Mouse (Mus musculus): ENCODE measurements around the gene Plekha6.
A peak's percentile ranks its signal among the peaks of the same experiment; 100 is the strongest.

Gene Plekha6

DNA sequence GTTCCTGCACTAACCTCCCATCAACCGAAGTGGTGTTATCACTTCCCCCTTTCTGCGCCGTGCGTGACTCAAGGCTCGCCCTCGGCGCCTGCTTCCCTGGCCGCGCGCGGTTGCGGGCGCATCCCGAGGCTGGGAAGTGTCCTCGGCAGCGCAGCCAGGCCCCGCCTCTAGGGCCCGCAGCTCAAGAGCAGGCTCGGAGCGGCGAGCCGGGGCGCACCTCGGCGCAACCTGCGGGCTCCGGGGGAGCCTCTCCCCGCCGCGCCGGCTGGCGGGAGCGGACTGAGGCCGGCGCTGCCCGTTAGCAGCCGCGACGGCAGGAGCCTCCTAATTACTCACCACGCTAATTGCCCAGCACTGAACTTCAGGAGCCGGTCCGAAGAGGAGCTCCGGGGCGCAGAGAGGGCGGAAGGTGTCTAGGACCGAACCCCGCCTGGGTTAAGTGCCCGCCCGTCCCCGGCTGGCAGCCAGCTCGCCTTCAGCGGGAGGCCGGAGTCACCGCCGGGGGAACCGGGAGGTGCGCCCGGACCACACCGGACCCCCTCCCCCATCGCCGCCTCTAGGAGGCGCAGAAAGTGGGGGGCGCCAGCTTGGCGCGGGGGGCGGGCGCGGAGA, at the start of gene Plekha6:
Plekha6 (plus strand) TSS at position 391 of the 612 bp plus-strand sequence.
- DNase-seq = peak; percentile 46 to 67

DNA sequence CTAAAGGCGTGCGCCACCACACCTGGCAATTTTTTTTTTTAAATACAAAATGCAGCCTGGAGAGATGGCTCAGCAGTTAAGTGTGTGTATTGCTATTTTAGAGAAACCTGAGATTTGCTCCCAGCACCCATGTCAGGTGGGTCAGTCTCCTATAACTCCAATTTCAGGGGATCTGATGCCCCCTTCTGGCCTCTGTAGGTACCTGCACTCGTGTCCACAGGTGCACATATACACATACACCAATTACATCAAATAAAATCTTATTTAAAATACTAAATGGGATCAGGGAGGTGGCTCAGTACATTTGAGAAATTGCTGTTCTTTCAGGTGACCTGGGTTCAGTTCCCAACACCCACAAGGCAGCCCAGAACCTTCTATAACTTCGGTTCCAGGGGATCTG, 47.9 kb upstream of the Plekha6 start:
- no peak for DNase-seq

DNA sequence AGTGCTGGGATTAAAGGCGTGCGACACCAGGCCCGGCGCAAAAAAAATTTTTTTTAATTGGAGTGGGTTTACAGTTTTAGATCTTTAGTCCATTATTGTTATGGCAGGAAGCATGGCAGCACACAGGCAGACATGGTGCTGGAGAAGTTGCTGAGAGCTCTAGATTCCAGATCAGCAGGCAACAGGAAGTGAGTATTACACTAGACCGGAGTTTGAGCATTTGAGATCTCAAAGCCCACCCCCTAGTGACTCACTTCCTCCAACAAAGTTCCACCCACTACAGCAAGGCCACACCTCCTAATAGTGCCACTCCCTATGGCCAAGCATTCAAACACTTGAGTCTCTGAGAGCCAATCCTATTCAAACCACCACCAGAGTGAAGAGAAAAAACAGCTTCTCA, 45.9 kb upstream of the Plekha6 start:
- DNase-seq = no peak

DNA sequence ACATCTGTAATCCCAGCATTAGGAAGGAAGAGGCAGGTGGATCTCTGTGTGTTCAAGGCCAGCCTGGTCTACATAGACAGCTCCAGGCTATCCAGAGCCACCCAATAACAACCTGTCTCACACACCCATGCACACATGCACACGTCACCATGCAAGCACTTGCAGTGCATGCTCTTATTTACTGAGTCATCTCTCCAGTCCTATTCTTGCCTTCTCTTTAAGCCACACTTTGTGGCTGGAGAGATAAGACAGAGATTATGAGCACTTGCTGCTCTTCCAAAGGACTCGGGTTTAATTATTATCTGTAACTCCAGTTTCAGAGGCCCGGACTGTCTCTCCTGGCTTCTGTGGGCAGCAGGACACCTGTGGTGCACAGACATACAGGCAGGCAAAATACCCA, 45.2 kb upstream of the Plekha6 start:
- DNase-seq = no peak

DNA sequence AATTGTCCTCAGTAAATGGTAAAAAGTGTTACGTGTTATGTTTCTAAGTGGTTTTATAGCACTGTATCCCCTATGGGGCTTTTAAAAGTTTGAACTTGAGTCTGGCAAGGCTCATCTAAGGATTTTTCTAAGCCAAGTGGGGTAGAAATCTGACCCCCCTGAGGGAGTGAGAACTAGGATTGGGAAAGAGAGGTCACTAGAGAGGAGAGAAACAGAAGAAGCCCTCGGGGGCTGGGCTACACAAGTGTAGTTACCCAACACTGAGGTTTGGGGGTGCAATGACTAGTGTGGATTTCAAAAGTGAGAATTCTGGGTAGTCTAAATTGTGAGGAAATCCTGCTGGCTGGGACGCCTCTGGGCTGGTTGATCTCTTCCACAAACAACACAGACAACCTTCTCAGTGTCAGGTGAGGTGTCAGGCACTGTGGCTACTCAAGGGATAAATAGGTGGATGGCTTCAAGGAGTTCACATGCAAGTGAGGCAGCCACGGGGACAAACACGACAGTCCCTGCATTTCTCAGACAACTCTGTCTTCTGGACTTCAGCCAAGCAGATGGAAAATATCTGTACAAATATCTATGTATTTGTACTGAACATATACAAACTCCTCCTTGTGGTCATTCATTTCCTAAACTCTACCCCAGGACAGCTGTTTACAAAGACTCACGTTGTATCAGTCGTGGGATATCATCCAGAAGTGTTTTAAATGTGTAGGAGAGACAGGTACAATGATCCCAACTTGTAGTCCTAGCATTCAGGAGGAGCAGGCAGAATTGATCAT, 43.9 kb upstream of the Plekha6 start:
- no peak for DNase-seq

DNA sequence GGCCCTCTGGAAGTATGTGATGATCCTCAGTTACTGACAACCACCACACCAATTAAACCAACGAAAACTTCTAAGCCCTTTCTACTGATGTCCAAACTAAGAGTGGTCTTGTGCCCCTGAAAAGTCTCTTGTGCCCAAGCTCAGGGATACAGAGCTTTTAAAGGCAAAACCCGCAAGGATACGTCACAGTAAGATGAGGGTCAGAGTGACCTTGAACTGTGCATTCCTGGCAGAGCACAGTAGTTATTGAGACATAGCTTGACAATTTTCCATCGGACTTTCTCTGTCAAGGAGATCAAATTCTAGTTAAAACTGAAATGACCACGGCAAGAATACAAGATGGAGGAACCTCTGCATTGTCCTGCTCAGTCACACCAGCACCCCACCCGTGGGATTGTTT, 42.8 kb upstream of the Plekha6 start:
- DNase-seq = no peak

DNA sequence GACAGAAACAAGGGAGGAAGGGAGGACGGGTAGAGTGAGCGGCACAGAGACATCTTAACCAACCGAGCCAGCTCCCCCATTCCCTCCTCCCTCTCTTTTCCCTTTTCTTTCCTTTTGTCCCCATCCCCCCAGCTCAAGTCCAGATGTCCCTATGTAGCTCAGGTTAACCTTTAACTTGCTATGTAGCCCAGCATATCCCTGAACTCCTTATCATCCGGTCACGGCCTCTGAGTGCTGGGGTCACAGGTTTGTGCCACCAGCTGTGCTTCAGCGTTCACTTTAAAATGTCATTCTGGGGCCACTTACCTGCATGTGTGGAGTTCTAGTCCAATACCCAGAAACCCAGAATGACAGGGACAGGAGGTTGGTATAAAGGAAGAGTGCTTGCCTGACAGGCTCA, 39.9 kb upstream of the Plekha6 start:
- DNase-seq = peak in 1 of 2 experiments; percentile 20

DNA sequence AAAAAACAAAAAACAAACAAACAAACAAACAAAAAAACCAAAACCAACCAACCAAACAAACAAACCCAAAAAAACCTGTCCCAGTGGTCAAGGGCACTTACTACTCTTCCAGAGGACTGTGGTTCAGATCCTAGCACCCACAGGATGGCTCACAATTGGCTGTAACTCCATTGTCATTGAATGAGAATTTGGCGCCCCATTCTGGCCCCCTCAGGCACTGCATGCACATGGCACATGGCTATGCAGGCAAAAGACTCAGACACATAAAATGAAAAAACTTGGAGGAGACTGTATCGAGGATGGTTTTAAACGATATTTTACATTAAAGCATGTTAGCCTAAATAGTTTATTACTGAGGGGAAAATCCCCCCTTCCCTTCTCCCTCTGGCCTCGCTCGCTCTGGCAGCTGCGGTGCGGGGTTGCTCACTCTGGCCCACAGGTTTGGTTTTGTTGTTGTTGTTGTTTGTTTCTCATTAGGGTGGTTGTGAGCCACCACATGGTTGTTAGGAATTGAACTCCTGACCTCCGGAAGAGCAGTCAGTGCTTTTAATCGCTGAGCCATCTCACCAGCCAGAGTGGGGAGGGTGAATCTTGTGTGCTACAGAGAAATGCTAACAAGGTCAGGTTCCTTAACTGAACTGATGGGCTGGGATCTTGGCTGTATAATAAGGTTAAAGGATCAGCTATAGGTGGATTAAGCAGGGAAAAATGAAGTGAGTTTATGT, 38.2 kb upstream of the Plekha6 start:
- peak; percentile 35 to 41 for DNase-seq

DNA sequence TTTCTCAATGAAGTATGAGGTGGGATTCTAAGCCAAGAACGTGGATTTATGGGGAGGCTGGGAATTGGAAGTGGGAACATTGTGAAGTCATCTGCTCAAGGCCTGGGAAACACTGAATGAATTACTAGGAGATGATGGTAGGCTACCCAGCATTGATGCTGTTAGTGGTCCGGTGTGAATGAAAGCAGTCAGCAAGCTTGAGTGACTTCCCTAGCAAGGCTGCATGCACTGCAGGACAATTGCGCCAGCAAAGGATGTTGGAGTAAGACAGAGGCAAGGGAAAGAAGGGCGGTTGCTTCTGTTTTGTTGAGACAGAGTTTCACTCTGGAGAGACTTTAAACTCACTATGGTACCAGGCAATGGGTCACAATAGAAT, 37.7 kb upstream of the Plekha6 start:
- no peak for DNase-seq

DNA sequence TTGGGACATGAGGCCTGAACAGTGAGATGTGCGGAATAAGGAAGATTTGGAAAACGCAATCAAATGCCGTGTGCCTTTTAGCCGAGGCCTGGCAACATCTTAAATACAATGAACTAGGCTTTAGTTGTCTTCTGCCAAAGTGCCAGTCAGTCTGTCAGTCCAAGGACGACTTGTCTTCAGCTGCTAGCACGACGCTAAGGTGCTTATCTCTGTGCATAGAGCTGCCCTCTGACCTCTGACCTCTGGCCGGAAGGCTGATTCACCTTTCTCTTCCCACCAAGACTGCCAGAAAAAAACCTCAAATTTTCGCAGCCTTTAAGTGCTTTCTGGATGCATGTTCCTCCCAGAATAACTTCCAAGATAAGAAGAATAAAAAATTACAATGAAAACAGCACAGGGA, 36.7 kb upstream of the Plekha6 start:
- no peak for DNase-seq

DNA sequence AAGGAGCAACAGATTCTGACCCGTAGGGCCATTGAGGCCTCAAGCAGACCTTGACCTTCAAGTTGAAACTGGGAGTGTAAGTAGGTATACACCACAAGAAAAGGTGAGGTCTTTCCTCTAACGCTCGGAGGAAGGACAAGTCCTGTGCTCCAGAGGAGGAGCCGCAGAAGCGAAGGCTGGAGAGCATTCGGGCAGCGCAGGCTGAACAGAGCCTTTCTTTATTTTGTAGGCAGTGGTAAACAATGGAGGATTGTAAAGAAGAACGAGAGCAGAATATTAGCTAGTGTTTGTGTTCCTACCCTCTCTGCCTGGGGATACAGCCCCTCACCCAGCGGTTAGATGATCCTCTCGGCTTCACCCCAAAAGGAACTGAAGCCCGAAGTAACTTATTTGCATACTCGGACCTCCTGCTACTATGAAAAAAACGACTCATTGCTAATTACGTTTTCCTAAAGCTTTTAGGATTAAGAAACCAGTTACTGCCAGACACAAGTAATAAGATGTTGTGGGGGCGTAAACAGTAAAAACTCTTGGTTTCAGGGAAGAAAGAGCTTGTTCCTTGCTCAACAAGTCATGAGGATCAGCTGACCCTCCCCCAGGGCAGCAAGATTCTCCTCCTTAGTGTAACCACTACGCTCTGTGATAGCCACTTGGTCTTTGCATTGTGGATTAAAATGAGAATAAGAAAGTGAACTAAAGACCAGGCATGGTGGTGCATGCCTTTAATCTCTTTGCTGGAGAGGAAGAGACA, 34.4 kb upstream of the Plekha6 start:
- DNase-seq = peak in 1 of 2 experiments; percentile 35

DNA sequence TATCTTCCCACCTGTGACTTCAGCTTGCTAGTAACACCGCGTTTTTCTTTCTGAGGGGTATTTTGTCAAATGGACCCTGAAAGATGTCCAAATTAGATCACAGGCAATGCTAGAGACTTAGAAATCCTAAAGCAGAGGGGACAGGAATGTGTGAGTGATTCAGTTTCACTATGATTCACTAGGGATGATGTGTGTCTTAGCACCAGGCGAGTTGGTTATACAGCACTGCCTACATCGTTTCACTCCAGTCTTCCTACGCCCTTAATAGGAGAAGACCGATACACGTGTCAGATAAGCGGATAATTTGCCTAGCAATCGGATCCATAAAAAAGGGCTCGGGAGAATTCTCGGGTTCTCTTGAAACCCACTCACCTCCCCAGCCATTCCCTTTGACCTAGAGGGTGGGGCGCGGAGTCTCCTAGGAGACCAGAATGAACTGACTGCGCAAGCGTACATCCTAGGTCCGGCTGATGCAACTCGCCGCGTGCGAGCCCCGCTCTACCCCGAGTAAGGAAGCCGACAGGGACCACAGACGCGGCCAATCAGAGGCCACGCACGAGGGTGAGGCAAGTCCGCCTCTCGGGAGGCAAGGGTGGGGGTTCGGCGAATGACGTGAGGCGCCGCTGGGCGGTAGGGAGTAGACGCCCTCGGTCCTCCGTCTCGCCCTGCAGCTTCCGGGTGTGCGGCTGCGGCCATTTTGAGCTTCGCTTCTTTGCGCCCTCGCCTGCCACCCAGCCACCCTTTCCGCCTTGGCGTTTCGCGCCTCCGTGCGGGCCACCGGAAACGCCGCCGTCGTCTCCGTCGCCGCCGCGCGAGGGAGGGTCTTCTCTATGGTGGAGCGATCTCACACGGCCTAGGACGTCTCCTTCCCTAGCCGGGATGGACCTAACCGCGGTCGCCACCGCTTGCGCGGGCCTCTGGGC, 33.1 kb upstream of the Plekha6 start, which contains the start of gene Ppp1r15b:
Ppp1r15b (plus strand) TSS at position 506 of the 923 bp plus-strand sequence.
- DNase-seq = peak; percentile 98 to 99

DNA sequence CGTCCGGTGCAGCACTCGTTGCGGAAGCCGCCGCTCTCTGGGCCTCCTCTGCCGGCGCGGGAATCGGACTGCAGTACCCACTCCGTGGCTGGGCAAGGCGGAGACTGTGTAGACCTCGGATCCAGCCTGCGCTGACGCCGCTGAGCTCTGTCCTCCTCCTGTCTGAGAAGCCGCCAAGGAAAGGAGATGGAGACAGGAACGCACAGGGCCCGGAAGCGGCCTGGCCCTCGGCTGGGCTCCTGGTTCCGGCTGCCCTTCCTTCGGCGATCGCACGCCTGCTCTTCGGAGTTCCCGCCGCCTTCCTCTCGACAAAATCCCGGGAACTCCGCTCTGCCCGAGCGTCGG, 32.5 kb upstream of the Plekha6 start:
- DNase-seq = no peak

DNA sequence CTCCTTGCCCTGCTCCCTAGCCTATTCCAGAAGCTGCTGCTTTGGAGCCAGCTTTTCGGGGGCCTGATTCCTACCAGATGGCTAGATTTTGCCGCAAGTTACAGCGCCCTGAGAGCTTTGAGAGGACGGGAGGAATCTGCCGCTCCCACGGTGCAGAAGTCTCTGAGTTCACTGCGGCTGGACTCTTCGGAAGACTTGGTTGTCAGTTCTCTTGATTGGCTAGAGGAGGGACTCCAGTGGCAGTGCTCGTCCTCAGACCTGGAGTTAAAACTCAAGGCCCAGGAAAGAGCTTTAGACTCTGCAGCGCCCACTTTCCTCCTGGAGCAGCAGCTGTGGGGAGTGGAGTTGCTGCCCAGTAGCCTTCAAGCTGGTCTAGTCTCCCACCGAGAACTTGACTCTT, 32.1 kb upstream of the Plekha6 start:
- no peak for DNase-seq

DNA sequence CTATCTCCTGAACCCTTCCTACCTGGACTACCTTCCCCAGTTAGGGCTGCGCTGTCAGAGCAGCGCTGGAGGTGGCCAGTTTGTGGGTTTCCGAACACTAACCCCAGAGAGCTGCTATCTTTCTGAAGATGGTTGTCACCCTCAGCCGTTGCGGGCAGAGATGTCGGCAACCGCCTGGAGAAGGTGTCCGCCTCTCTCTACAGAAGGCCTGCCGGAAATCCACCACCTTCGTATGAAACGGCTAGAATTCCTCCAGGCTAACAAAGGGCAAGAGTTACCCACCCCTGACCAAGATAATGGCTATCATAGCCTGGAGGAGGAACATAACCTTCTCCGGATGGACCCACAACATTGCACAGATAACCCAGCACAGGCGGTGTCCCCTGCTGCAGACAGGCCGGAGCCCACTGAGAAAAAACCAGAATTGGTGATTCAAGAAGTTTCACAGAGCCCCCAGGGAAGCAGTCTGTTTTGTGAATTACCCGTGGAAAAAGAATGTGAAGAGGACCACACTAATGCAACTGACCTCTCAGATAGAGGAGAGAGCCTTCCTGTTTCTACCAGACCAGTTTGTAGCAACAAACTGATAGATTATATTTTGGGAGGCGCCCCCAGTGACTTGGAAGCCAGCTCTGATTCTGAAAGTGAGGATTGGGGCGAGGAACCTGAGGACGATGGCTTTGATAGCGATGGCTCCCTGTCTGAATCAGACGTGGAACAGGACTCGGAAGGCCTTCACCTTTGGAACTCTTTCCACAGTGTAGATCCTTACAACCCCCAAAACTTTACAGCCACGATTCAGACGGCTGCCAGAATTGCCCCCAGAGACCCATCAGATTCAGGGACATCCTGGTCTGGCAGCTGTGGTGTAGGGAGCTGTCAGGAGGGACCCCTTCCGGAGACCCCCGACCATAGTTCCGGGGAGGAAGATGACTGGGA, 31.4 kb upstream of the Plekha6 start:
- DNase-seq = no peak

DNA sequence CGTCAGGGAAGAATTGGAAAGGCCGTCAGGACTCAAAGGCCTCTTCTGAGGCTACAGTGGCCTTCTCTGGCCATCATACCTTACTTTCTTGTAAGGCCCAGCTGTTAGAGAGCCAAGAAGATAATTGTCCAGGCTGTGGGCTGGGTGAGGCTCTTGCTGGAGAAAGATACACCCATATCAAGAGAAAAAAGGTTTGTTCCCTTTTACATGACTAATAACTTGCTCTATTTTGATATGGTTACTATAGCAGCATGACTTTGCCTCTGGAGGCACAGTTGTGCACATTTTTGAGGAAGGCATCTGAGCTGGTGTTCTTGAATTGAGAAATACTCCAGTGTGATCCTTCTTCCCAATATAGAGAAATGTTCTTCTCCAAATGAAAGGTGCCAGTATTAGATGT, 30.6 kb upstream of the Plekha6 start:
- DNase-seq = no peak

DNA sequence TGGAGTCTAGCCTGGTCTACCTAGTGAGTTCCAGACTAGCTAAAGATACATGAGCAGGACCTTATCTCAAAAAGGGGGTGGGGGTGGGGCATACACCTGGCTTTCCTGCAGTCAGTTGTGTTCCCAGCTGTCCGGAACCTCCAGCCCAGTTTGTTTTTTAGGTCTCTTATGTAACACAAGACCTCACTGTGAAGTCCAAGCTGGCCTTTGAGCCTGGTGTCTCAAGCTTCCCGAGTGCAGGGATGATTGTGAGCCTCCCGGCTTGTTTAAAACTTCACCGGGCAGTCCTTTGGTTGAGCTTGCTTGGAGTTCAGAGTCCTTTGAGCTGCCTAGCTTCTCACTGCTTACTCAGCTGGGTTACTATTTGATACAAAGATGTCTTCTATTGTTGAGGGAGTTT, 29.9 kb upstream of the Plekha6 start:
- peak in 1 of 2 experiments; percentile 42 for DNase-seq

DNA sequence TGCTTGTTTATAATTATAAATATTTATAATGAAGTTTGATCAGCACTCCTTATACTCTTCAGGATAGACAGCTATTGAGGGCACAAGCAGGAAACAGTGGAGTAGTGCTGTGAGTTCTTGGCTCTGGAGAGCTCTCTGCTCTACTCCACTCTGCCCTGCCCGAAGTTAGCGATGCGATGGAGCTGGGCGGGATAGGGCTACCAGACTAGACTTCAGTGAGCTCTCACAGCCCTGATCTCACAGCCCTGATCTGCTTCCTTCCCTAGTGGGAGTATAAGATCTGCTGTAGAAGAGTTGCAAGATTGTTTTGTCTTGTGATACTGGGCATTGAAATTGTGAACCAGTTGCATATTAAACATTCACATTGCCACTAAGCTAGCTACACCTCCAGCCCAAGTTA, 29.1 kb upstream of the Plekha6 start:
- peak; percentile 47 to 53 for DNase-seq

DNA sequence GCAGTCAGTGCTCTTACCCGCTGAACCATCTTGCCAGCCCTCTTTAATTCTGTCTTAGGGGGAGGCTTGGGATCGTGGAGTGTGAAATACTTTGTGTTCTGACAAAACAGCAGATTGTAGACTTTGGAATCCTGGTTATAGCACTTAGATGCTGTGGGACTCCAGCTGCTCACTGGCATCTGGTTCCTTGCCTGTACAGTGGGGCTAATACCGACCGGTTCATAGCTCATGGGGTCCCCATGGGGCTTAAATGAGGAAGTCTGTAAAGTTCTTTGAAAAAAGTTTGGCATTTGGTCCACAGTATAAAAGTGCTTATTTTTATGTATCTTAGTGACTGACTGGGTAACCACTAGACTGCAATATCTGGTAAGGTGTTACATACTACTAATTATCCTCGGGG, 28.2 kb upstream of the Plekha6 start:
- no peak for DNase-seq

DNA sequence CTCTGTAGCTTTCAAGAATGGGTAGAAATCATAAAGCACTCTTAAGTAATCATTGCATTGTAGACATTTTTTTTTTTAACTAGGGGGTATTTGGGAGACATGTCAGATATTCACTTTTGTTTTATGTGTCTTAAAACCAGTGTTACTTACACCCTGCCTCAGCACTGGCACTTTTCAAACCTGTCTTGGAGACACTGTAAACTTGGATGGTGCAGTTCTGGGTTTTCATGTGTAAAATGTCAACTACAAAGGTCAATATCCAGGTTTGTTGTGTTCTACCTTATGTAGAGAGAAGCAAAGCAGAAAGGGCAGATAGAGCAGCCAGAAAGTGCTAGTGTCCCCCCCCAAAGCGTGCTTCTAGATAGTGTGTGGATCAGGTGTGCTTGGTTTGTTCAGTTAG, 25.6 kb upstream of the Plekha6 start:
- DNase-seq = no peak

Measured in kidney, postnatal 4 days (tissue).